Mouse (Mus musculus): ENCODE results near the gene Gm1553.

The Gm1553 gene

GRCm38 (mm10) chr10:82492518-82492917 lies at the start of gene Gm1553:
Gene Gm1553, minus strand, starts transcription at chr10:82492618.
- DNase-seq (ENCODE audit: extremely low read depth, insufficient read length, low spot score): no peak

All from 3134 (cell line).